Mouse (Mus musculus) heart, postnatal 36 days (tissue): Measurements from ENCODE around the gene Zfp579. TPM values are rescaled to one million over a fixed set of nuclear protein-coding genes. Genes with fewer than 3 reads are reported as not detected.
"Not testable (repeated sequence)": the region's sequence is repeated elsewhere in the genome, so short reads cannot be mapped to it uniquely, and the experiment has no call there.

ENCODE experiments used
- DNase-seq, 2 experiments: peaks; one replicate each; pipeline ENCODE4 v3.0.0; 2021 to 2022
- intact Hi-C: fragments of 180-260 bp; cut with DNase I; formaldehyde crosslinking; loops from one replicate; pipeline ENCODE4 v1.15.1; 2025
- total RNA-seq, 2 experiments: library from RNA; stranded (reverse); gene quantifications; 2 replicates each; pipeline ENCODE4 v1.2.3; 2021

Zfp579 gene
- 10 to 100 TPM; 14.2 to 16.4 TPM for total RNA-seq

DNA sequence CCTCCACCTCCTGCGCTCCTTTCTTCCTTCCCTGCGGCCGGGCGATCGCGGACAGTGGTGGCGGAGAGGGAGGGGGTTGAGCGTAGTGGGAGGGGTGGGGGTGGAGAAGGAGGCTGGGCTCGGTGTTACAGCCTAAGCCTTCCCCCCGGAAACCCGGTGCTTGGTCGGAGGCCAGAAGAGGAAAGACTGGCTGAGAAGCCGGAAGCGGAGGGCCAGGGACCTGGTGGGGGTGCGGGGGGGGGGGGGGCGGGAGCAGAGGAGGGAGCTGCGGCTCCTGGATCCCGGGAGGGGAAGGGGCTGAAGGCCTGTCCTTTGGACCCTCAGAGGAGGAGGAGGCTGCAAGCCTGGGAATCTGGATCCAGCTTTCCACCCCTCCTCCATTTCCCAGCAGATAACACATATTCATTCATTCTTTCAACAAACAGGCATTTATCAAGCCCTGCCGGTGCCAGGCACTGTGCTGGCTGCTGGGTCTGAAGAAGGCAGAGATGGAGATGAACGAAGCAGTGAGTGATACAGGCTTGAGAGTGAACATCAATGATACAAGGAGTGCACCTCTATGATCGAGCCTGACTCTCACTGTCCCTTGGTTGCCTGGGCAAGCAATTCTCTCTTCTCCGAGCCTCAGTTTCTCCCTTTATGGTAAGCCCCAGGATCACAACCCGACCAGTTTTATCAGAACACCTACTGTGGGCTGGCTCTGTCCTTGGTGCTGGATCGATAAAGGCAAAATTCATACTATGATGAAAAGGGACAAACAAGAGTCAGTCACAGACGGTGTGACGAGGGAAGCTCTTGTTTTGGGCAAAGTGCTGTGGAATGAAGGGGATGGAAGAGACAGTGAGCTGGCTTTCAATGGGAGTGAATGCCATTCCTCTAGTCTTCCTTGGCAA lies at the start of gene Zfp579:
Gene Zfp579 (minus strand): TSS at position 156 of the 893 bp plus-strand sequence.
- peak; percentile 91 to 93 for DNase-seq
- intact Hi-C loops: loop anchor here (2.0 kb wide), 1 partner anchor 55 kb away; the partner anchor contains the start of gene Zfp580

DNA sequence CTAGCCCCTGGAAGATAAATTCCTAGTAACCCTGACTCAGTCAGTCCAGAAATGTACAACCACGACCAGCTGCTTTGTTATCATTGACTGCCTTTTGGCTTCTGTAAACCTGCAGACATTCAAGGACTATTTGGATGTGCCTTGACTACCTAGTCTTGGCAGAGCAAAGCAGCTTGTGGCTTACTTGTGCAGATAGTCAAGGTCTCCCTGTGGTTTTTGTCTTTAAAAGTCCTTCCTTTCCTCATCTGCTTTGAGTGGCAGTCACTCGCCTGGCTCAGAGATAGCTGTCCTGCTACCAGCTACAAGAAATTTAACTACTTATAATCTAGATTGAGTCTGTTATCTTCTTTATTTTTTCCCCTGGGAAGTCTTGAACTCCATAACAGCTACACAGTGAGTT lies 49.0 kb upstream of the Zfp579 start:
- DNase-seq: no peak
- intact Hi-C loops: loop anchor here (10.0 kb wide), 2 partner anchors 230 to 490 kb away; partner anchors contain the start of gene Ube2s

DNA sequence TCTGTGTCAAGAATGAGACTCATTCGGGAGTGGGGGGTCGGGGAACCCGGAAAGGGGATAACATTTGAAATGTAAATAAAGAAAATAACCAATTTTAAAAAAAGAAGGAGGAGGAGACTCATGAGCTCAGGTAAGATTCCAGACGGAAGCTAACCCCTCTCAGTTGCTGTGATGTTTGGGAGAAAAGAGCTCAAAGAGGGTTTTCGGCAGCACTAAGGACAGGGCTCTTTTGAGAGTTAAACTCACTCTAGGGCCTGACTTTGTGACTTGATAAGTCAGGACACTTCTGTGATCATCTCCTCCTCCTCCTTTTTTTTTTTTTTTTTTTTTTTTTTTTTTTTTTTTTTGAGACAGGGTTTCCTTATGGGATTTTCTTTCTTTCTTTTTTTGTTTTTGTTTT lies 43.0 kb upstream of the Zfp579 start:
- intact Hi-C loops: no loop called here
- DNase-seq: no peak

DNA sequence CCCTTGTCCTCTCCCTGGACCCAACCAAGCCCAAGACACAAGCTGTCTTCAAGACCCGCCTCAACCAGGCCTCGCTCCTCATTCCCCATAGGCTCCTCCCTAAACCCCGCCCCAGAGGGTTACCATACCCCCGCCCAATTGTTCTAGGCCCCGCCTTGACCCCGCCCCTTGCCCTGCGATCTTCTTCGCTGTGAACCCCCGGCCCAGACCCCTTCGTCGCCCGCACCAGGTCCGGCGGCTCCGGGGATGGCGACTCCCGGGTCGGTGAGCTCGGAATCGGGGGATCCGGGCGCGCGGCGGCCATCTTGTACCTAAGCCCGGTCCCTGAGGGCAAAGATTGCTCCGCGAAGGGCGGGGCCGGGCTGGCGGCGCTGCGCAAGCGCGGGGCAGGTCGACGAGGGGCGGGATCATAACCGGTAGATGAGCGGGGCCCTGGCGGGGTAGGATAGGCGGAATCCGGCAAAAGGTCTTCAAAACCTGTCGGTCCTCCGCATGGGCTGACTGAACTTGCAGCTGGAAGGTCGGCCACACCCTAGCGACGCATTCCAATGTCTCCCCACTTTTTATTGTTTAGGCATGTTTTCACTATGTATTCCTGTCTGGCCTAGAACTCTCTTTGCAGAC lies 42.3 kb upstream of the Zfp579 start, which contains the start of gene Zfp784:
Gene Zfp784 (minus strand): TSS at position 338 of the 624 bp plus-strand sequence.
- intact Hi-C loops: no loop called here
- DNase-seq: peak; percentile 92 to 98

DNA sequence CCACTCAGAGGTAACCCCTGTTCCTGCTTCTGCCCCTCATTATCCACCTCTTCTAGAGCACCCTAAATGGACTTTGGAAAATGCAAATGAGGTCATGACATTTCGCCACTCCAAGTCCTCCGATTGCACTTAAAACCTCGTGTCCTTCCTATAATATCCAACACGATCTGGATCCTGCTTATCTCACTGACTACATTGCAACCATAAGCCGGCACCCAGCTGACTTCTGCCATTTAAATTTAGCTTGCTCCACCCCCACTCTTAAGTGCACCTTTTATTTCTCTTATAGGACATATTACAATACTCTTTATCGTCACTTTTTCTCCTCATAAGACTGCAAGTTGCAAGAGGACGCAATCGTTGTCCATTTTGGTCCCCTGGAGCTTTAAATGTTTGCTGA lies 41.5 kb upstream of the Zfp579 start:
- intact Hi-C loops: loop anchor here (2.0 kb wide), 1 partner anchor 15 kb away; no protein-coding TSS in a partner anchor

DNA sequence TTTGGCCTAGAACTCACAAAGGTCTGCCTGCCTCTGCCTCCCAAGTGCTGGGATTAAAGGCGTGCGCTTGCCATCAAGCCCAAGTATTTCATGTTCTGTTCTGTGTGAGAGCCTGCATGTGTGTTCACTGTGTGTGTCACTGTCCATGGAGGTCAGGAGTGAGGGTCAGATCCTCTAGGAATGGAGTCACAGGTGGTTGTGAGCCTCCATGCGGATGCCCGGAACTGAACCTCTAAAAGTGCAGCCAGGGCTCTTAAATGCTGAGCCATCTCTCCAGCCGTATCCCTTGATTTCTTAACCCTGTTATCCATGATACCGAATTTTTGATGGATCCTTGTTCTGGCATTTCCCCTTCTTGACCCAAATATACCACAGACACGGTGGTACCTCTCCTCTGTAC lies 41.1 kb upstream of the Zfp579 start:
- intact Hi-C loops: loop anchor here (2.0 kb wide), 1 partner anchor 14 kb away; no protein-coding TSS in a partner anchor

More for the DNA sequence above, 41.5 kb upstream of the Zfp579 start:
- DNase-seq: no peak

DNA sequence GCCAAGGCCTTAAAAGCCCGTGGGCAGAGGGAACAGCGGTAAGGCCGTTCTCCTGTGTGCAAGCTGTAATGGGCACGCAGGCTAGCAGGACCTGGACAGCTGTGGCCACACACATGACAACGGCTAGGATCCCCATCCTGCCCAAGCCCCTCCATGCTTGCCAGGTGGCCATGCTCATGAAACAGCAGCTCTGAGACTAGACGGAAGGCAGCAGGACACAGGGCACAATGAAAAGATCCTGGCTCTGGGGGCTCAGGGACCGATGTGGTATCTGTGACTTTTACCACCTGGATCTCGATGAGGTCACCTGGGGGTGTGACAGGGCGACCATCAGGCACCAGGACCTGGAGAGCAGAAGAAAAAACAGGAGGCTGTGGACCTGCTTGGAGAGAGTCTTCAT lies 40.2 kb upstream of the Zfp579 start:
- intact Hi-C loops: loop anchor here (2.0 kb wide), 1 partner anchor 13 kb away; no protein-coding TSS in a partner anchor
- DNase-seq: no peak

More for the DNA sequence above, 41.1 kb upstream of the Zfp579 start:
- no peak for DNase-seq

DNA sequence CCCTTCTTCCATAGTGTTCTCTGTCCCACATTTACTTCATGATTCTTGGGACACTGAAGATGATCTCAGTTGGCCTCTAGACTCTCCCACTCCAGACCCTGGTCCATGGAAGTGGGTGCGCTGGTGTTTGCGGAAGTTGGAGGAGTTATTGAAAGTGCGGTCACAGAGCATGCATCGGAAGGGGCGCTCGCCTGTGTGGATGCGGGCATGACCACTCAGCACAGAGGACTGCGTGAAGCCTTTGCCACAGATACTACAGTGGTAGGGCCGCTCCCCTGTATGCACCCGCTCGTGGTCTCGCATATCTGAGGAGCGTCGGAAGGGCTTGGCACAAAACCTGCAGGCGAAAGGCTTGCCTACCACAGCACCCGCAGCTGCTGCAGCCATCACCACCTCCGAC lies 39.7 kb upstream of the Zfp579 start:
- DNase-seq: no peak
- intact Hi-C loops: loop anchor here (2.0 kb wide), 1 partner anchor 13 kb away; no protein-coding TSS in a partner anchor

DNA sequence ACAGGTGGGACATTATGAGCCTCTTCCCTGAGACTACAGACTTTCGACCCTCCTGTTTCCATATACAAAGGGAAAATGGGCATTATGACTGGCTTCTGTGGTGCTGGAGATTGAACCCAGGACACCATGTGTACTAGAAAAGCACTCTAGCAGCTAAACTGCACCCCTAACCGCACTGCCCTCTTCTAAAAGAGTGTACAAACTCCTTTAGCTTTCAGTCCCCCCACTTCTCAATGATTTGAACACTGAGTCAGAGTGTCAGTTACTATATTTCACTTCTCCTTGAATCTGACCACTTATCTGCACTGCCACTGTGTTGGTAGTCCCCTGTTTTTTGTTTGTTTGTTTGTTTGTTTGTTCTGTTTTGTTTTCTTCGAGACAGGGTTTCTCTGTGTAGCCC lies 37.9 kb upstream of the Zfp579 start, which contains the start of gene 4632433K11Rik:
Gene 4632433K11Rik (plus strand): TSS at position 301 of the 400 bp plus-strand sequence.
- intact Hi-C loops: no loop called here
- no peak for DNase-seq

DNA sequence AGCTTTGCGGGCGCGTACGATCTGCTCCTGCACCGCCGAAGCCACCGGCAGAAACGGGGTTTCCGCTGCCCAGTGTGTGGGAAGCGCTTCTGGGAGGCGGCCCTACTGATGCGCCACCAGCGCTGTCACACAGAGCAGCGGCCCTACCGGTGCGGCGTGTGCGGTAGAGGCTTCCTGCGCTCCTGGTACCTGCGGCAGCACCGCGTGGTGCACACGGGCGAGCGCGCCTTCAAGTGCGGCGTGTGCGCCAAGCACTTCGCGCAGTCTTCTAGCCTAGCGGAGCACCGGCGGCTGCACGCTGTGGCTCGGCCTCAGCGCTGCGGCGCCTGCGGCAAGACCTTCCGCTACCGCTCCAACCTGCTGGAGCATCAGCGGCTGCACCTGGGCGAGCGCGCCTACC lies 35.5 kb upstream of the Zfp579 start:
- no peak for DNase-seq
- intact Hi-C loops: no loop called here

DNA sequence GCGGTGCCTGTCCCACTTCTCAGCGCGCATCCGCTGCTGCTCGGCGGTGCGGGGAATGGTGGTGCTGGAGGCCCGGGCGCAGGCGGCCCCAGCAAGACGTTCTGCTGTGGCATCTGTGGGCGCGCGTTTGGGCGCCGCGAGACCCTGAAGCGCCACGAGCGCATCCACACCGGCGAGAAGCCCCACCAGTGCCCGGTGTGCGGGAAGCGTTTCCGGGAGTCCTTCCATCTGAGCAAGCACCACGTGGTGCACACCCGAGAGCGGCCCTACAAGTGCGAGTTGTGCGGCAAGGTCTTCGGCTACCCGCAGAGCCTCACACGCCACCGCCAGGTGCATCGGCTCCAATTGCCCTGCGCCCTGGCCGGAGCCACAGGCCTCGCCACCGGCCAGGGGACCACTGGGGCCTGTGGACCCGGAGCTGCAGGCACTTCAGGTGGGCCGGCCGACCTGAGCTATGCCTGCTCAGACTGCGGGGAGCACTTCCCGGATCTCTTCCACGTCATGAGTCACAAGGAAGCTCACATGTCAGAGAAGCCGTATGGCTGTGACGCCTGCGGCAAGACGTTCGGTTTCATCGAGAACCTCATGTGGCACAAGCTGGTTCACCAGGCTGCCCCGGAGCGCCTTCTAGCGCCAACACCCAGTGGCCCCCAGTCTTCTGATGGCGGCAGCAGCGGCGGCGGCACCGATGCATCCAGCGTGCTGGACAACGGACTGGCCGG lies 34.8 kb upstream of the Zfp579 start:
- DNase-seq: no peak
- intact Hi-C loops: no loop called here

DNA sequence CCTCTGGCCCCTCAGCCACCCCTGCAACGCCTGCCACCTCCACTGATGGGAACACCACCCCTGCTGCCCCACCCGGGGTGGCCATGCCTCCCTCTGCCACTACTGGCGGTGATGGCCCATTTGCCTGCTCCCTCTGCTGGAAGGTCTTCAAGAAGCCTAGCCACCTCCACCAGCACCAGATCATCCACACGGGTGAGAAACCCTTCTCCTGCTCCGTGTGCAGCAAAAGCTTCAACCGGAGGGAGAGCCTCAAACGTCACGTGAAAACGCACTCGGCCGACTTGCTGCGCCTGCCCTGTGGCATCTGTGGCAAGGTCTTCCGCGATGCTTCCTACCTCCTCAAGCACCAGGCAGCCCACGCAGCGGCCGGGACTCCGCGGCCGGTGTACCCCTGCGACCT lies 34.0 kb upstream of the Zfp579 start:
- intact Hi-C loops: no loop called here
- DNase-seq: no peak

DNA sequence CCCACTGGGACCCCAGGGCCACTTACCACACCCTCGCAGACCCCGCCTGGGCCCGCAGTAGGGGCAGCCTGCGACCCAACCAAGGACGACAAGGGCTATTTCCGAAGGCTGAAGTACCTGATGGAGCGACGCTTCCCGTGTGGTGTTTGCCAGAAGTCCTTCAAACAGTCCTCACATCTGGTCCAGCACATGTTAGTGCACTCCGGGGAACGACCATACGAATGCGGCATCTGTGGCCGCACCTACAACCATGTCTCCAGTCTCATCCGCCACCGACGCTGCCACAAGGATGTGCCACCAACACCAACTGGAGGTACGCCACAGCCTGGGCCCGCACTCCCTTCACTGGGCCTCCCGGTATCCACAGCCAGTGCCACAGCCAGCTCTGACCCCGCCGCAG lies 33.6 kb upstream of the Zfp579 start:
- no peak for DNase-seq

DNA sequence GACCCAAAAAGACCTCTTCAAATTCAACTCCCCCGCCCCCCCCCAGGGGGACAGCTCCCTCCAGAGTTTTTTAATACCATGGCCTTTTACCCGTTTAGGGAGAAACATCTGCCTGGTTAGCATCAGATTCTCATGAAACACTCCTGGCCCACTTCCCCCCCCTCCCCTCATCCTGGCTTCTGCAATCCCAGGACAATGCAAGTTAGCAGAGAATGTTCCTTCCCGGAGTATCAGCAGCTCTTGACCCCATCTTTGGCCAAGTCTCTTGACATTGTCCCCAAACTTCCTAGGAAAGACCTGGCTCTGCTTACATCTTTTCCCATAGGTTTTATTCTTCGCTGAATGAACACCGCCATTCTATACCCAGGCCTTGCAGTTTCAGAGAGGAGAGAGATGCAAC lies 25.2 kb upstream of the Zfp579 start:
- intact Hi-C loops: loop anchor here (5.0 kb wide), 1 partner anchor 229 kb away; the partner anchor contains the start of gene Rpl28
- DNase-seq: no peak

More for the DNA sequence above, 33.6 kb upstream of the Zfp579 start:
- intact Hi-C loops: no loop called here

DNA sequence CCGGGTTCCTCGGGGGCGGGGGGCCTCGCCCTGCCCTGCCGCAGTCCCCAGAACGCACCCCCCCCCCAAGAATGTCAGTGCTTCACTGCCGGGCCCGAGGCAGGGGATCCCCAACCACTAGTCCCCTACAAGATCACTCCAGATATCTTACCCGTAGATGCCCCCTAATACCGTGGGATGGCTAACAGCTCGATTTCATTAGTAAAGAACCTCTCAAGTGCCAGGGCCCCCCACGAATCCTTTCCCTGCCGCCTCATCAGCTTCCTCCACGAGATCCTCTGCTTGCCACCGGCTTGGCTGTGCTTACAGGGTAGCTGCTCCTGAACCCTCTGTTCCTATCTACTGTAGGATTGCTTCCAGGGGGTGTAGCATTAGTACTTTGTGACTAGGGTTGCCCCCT lies 24.7 kb upstream of the Zfp579 start:
- DNase-seq: no peak
- intact Hi-C loops: loop anchor here (5.0 kb wide), 1 partner anchor 228 kb away; the partner anchor contains the start of gene Rpl28

DNA sequence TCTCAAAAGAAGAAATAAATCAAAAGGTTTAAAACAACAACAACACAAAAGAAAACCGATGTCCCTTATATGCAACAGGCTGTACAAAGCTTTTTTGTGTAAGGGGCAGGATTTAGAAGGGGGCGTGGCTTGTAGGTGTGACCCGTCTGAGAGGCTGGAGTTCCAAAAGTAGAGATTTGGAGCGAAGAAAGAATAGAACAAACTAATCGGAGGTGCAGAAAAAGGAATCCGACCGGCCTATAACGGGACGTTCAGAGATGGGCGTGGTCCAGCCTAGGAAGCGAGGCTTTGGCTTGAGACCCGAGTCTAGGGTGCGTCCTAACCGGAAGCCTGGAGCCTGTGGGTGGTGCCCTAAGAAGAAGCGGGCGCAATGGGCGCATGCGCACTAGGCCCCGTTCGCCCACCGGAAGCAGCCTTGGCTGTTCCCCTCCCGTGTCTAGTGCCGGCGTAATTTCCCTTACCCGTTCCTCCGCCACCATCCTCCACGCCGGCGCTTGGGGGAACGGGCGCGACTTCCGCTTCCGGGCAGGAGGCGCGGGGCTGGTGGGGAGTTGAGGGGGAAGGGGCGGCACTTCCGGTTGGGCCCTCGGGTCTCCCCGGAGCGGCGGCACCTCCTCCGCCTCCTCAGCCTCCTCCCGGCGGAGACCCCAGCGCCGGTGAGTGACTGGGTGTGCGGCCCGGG lies 24.2 kb upstream of the Zfp579 start, which contains the start of the genes Zfp865 and Ccdc106:
Gene Zfp865 (plus strand): TSS at position 377 of the 682 bp plus-strand sequence.
Gene Ccdc106 (plus strand): TSS at position 554 of the 682 bp plus-strand sequence.
- DNase-seq: peak; percentile 98 to 99
- intact Hi-C loops: loop anchor here (5.0 to 10.0 kb wide), 3 partner anchors 205 to 365 kb away; partner anchors contain the start of genes Ppp6r1, Rpl28 and Ube2s

DNA sequence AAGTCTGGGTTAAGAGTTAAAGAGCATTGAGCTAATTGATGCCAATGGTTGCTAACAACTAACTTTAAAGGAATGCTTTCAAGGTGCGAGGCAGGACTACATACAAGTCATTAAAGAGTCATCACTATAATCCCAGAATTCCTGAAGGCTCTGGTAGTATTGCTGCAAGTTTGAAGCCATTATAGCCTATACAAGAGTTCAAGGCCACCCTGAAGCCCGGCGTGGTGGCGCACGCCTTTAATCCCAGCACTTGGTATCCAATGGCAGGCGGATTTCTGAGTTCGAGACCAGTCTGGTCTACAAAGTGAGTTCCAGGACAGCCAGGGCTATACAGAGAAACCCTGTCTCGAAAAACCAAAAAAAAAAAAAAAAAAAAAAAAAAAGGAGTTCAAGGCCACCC lies 23.6 kb upstream of the Zfp579 start:
- intact Hi-C loops: loop anchor here (10.0 kb wide), 2 partner anchors 205 to 365 kb away; partner anchors contain the start of genes Ppp6r1 and Ube2s
- not testable (repeated sequence) for DNase-seq

DNA sequence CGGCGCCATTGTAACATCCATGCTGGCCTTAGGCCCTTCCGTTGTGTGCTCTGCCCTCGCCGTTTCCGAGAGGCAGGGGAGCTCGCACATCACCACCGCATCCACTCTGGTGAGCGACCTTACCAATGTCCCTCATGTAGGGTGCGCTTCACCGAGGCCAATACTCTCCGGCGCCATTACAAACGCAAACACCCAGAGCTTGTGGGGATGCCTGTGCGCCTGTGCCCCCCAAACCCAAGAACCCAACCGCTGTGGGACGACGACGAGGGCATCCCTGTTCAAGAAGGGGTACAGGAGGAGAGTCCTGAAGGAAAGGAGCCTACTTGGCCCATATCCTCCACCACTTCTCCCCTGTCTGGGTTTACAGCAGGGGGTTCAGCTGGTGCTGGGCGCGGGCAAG lies 22.0 kb upstream of the Zfp579 start:
- DNase-seq: no peak
- intact Hi-C loops: loop anchor here (2.0 to 10.0 kb wide), 3 partner anchors 43 to 363 kb away; partner anchors contain the start of genes Ppp6r1 and Ube2s

DNA sequence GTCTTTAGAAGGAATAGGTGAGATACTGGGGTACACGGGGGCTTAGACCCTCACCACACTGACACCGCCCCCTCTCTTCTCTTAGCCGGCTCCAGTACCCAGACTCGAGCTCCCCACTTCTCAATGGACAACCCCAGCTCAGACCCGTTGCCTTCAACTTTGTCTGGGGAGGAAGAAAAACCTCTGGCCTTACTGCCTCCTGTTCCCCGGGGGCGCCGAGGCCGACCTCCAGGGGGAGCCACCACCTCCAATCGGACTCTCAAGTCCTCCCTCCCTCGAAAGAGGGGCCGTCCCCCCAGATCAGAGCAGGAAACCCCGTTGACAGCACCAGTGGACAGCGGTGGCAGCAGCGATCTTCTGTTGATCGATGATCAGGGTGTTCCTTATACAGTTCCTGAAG lies 21.4 kb upstream of the Zfp579 start:
- intact Hi-C loops: loop anchor here (2.0 to 10.0 kb wide), 3 partner anchors 43 to 363 kb away; partner anchors contain the start of genes Ppp6r1 and Ube2s
- DNase-seq: no peak
